Mouse (Mus musculus): ENCODE measurements at regions not wholly inside any gene's neighbourhood (a gene's known extent, or its start where the extent isn't known, plus 50 kb on each side); places are given as distances from the start of the nearest gene placed in this dataset.

GRCm38 (mm10) chr4:114665684-114666083 lies 155.8 kb upstream of the Gm12830 start:
- peak; percentile 95 for DNase-seq (ENCODE audit: low spot score)

GRCm38 (mm10) chr4:114666238-114666978 lies 155.1 kb upstream of the Gm12830 start:
- peak; percentile 61 for DNase-seq (ENCODE audit: low spot score)

GRCm38 (mm10) chr4:114666979-114667328 lies 154.6 kb upstream of the Gm12830 start:
- DNase-seq (ENCODE audit: low spot score): peak; percentile 61

DNA sequence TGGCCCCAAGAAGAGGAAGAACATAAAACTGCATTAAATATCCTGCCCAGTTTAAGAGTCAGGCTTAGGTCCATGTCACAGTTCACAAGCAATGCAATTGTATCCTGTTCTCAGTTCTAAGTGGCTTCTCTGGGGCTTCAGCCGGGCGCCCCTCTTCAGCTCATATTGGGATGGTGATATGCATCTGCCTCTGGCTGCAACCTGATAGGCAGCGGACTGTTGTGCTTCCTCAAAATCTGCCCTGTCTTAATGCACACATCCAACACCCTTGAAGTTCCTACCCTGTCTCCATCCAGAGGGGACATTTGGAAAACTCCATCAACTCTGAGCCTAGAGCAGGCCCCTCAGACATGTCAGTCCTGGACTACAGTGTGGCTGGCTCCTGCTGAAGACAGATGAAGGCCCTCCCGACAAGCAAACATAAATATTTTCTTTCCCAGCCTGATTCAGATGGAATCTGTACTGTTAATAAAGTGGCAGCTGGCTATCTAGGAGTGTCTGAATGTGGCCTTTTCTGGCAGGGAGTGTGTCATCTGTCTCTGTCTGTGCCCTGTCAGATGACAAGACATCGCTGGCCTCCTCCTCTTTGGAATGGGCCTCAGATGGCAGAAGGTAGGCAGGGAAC lies 149.3 kb upstream of the Gm12830 start:
- no peak for DNase-seq (ENCODE audit: low spot score)

- DNase-seq (ENCODE audit: low spot score): no peak
Observed at GRCm38 (mm10) chr4:114676908-114677898, 144.3 kb upstream of the Gm12830 start.

DNA sequence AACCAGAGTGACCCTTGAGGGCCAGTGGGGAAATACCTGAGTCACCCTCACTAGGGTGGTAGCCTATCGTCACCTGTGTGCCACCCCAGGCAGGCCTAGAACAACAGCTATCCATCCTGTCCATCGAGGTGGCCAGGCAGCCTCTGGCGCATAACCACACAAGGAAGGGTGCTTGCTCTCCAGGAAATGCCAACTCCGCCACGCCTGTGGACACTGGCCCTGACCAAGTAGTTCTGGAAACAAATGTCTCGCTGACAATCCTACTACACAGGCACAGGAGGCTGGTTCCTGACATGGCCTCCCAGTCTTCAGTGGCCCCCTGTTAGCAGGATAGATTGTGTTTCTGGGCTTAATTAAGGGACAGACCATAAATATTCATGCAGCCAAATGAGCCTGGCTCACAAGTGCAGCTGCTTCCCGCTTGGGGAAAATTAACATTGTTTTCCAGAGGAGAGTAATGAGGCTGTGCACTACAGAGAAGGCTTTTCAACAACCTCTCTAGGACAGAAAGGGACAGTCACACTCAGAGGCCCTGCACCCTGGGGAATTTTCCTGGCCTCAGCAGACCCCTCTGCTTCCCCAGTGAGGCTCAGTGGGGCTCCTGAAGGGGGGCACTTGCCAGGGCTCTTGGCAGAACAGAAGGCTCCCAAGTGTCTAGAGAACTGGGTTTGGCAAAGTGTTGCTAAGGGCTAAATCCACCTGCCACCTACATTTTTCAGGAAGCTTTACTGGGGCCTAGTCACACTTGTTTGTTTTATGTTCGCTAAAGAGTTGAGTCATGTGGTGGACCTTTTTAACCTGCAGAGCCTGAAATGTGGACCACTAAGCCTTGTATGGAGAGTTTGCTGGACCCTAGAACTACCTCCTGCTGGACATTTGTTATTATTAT lies 143.2 kb upstream of the Gm12830 start:
- DNase-seq (ENCODE audit: low spot score): no peak

DNA sequence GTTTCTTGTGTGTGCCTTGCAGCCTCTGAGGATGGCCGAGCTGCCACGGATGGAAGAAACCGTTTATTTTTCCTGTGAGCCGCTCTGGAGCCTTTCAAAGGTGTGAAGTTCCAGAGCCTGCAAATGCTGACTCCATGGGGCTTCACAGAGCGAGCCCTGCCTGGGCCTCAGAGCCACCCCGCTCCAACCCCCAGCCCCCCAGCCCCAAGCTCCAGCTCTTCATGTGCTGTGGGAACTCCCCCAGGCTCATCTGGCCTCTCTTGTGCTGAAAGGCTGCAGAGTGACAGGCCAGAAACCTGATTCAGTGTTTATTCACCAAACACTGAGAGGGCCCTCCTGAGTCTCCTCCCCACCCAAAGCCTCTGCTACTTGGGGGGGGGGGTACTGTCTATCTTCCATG lies 141.2 kb upstream of the Gm12830 start:
- no peak for DNase-seq (ENCODE audit: low spot score)

DNA sequence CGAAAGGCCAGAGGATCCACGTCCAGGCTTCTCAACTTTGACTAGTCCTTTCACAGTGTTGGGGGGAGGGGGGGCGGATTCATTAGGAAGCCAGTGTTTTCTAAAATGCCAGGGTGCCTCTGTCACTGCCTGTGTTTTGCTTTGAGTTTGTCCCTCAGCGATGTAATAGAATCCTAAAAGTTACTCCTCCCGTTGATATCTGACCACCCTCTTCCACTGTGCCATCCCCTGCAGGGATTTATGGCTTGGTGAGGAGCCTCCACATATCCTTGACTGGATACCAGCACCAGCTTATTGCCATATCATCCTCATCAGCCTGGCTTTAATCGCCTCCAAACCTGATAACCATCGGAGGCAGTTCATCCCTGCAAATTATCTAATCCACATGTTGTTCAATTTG lies 138.6 kb upstream of the Gm12830 start:
- DNase-seq (ENCODE audit: low spot score): no peak

- DNase-seq (ENCODE audit: low spot score): no peak
Observed at GRCm38 (mm10) chr4:114683696-114684095, 137.8 kb upstream of the Gm12830 start.

GRCm38 (mm10) chr4:114684844-114685382 lies 136.6 kb upstream of the Gm12830 start:
- DNase-seq (ENCODE audit: low spot score): peak; percentile 61

- peak; percentile 83 for DNase-seq (ENCODE audit: low spot score)
Observed at GRCm38 (mm10) chr4:114685454-114685853, 136.1 kb upstream of the Gm12830 start.

DNA sequence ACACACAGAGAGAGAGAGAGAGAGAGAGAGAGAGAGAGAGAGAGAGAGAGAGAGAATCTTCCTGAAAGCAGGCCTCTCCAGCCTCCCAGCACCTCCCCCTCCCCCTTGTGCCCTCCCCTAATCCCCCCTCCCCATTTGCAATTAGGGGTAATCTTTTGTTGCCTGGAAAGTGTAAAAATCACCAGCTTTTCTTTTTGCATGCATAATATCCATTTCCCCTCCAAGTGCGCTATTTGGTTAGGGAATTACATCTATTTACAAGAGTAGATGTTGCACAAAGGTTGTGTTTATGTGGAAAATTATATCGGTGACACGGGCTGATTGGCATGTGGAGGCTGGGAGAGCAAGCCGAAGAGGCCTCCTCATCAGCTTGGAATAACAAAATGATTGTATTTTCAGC lies 135.4 kb upstream of the Gm12830 start:
- no peak for DNase-seq (ENCODE audit: low spot score)

- peak; percentile 78 for DNase-seq (ENCODE audit: low spot score)
Observed at GRCm38 (mm10) chr4:114688356-114688972, 133.1 kb upstream of the Gm12830 start.

DNA sequence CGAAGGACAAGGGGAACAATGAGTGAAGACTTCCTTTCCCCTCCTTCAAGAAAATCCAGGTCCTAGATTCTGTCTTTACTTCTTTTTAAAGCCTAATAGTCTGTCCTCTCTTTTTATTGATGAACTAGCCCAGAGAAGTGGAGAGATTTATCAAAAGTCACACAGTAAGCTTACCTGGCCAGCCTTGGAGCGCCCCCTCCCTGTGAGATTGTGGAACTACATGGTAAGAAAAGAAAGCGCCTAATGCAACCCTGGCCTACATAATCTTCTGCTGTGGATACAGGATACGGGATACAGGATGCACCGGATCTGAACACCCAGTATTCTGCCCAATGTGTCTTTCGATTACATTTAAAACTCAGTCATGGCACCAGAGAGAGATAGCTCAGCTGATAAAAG lies 132.6 kb upstream of the Gm12830 start:
- DNase-seq (ENCODE audit: low spot score): no peak

DNA sequence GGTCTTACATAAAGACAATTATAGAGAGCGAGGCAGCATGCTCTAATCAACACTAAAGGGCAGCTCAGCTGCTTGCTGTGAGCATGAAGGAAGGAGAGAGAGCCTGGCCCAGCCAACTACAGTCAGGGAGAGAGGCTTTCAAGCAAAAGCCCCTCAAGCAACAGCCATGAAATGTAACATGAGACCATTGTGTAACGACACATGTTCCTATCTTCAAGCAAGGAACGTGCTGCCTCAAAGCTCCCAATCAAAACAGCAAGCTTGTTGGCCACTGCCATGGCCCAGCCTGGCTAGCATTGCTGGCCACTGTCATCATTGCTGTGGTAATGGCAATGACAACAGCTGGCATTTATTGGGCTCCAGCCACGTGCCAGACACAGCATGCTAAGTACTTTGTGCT lies 115.9 kb upstream of the Gm12830 start:
- peak; percentile 31 for DNase-seq (ENCODE audit: low spot score)

GRCm38 (mm10) chr4:114710182-114710909 lies 111.2 kb upstream of the Gm12830 start:
- DNase-seq (ENCODE audit: low spot score): peak; percentile 39

DNA sequence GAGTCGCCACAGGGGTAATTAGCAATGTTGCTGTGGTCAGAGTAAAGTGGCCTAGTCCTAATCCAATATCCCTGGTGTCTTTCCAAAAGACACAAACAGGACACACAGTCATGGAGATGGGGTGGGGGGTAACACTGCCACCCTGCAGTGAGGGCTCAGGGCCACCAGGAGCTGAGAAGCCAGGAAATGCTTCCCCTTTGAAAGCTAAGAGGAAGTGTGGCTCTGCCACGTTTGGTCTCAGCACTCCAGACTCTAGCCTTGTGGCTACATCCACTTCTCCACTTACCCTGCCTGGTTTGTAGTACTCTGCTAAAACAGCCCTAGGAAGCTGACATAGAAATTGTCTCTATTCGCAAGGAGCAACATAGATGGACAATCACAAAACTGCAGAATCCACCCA lies 110.4 kb upstream of the Gm12830 start:
- DNase-seq (ENCODE audit: low spot score): no peak

GRCm38 (mm10) chr4:114712005-114712665 lies 109.4 kb upstream of the Gm12830 start:
- DNase-seq (ENCODE audit: low spot score): peak; percentile 42

DNA sequence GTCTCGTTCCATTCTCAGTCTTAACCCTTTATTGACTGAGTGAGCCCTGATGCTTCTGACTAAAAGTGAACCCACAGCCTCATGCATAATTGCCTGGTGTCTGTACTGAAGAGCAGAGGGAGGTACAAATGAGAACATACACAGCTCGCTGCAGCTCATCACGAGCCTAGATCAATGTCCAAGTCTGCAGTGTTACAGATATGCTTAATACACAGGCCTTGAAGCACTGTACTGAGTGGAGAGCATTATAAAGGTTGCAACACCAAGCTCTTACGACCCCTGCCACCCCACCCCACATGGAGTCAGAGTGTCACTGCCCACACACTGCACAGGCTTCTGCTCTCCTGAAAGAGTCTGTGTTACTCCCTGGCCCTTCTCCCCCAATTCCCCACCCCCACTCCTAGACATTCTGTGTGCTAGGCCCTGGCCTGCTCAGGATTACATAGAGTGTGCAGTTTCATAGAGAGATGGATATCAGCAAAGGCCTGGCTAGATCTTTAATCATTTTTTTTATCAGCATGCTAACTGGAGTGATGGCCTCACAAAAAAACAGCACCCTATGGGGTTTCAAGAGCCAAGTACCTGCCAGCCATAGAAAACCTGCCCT lies 108.5 kb upstream of the Gm12830 start:
- no peak for DNase-seq (ENCODE audit: low spot score)

Data from embryo, embryonic 10 days (tissue).